Mouse (Mus musculus): ENCODE results near the gene BC052040. TPM values are rescaled to one million over a fixed set of nuclear protein-coding genes. Genes with fewer than 3 reads are reported as not detected.

The BC052040 gene
- 1 to 10 TPM; 6.1 to 7.0 TPM for total RNA-seq (2023)

GRCm38 (mm10) chr2:115581241-115581988 lies at the start of gene BC052040:
TSS of gene BC052040 (plus strand) at chr2:115581716.

